11 mouse cellular contexts compared by ENCODE assay signal in the genomic region with DNA sequence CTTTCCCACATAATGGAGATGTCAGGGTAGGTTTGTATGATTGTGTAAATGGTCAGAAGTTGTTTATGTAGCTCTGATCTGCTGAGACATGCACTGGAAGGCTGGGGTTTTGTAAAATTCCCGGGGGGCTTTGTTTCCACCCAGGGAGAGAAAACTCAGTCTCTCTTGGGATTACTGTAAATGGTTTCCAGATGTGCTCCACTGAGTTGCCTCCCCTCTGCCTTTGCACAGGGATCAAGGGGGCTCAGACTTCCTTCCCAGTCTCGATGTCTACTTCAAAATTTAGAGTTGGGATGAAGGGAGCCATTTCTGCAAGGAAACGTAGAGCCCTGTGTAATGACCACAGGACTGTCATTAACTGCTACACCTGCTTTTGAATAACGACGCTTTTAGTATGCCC. TPM values are rescaled to one million over a fixed set of nuclear protein-coding genes. Genes with fewer than 3 reads are reported as not detected.
DNase-seq lines count a peak whose midpoint lies in the region; ATAC-seq lines count a peak whose summit lies in the region.
"Had no signal": no experiment of that assay in that cellular context is flagged by ENCODE, and none has a peak within 500 bp of the region (broad histone marks: within the 10 kb centered on the region; RNA-seq: fewer than 3 reads in every experiment).

No protein-coding gene starts in this region.

- H3K27me3 ChIP-seq in heart, embryonic 13.5 days (replicated peaks): peaks cover 58% of the 10 kb centered on the region
- peaks cover 65% of the 10 kb centered on the region for H3K27me3 ChIP-seq in embryonic facial prominence, embryonic 13.5 days
- H3K27me3 ChIP-seq in hindbrain, embryonic 12.5 days: peaks cover 38% of the 10 kb centered on the region
- peaks cover 13% of the 10 kb centered on the region; the same call in 1 of the 2 replicates for H3K27me3 ChIP-seq in midbrain, embryonic 14.5 days (ENCODE audit: control insufficient read depth, insufficient read depth, low read length)

- 0 out of 2 replicates have a peak, but pooled peaks cover 4% of the 10 kb centered on the region for H3K9me3 ChIP-seq in heart, embryonic 13.5 days
- no peaks in the 10 kb centered on the region for H3K9me3 ChIP-seq in embryonic facial prominence, embryonic 13.5 days
- H3K9me3 ChIP-seq in hindbrain, embryonic 12.5 days (replicated peaks): no peaks in the 10 kb centered on the region
- no peaks in the 10 kb centered on the region for H3K9me3 ChIP-seq in midbrain, embryonic 14.5 days (ENCODE audit: control insufficient read depth, low read length)

- peak overlapping the region; percentile 68 for H3K4me2 ChIP-seq in heart, embryonic 13.5 days
- H3K4me2 ChIP-seq in embryonic facial prominence, embryonic 13.5 days: peak overlapping the region; percentile 78
- peak overlapping the region; percentile 76 for H3K4me2 ChIP-seq in hindbrain, embryonic 12.5 days (replicated peaks)
- peak overlapping the region; percentile 80 for H3K4me2 ChIP-seq in midbrain, embryonic 14.5 days (ENCODE audit: low read length)

- 0 out of 2 replicates have a peak, but pooled peaks cover 5% of the 10 kb centered on the region for H3K4me1 ChIP-seq in heart, embryonic 13.5 days
- peaks cover 21% of the 10 kb centered on the region for H3K4me1 ChIP-seq in embryonic facial prominence, embryonic 13.5 days
- peaks cover 8% of the 10 kb centered on the region; the same call in 1 of the 2 replicates for H3K4me1 ChIP-seq in hindbrain, embryonic 12.5 days
- H3K4me1 ChIP-seq in midbrain, embryonic 14.5 days (ENCODE audit: control insufficient read depth, insufficient read depth, low read length): no peaks in the 10 kb centered on the region

- H3K4me3 ChIP-seq in heart, embryonic 13.5 days: peak overlapping the region; percentile 45; the same call in 1 of the 2 replicates
- H3K4me3 ChIP-seq in embryonic facial prominence, embryonic 13.5 days: peak overlapping the region; percentile 48
- peak overlapping the region; percentile 45 for H3K4me3 ChIP-seq in hindbrain, embryonic 12.5 days
- peak overlapping the region; percentile 49 for H3K4me3 ChIP-seq in midbrain, embryonic 14.5 days (replicated peaks; ENCODE audit: low read depth, low read length)

- no peak overlapping the region for H3K27ac ChIP-seq in heart, embryonic 13.5 days (replicated peaks)
- H3K27ac ChIP-seq in embryonic facial prominence, embryonic 13.5 days: no peak overlapping the region
- H3K27ac ChIP-seq in hindbrain, embryonic 12.5 days: no peak overlapping the region
- peak overlapping the region; percentile 45; the same call in 1 of the 2 replicates for H3K27ac ChIP-seq in midbrain, embryonic 14.5 days (replicated peaks; ENCODE audit: low read depth, low read length)
- H3K27ac ChIP-seq: macrophage had no signal

- no peaks in the 10 kb centered on the region for H3K36me3 ChIP-seq in heart, embryonic 13.5 days
- no peaks in the 10 kb centered on the region for H3K36me3 ChIP-seq in embryonic facial prominence, embryonic 13.5 days
- no peaks in the 10 kb centered on the region for H3K36me3 ChIP-seq in hindbrain, embryonic 12.5 days
- no peaks in the 10 kb centered on the region for H3K36me3 ChIP-seq in midbrain, embryonic 14.5 days (ENCODE audit: control insufficient read depth, insufficient read depth, low read length)

- no peak overlapping the region for H3K9ac ChIP-seq in heart, embryonic 13.5 days
- peak overlapping the region; percentile 61; the same call in 1 of the 2 replicates for H3K9ac ChIP-seq in embryonic facial prominence, embryonic 13.5 days
- no peak overlapping the region for H3K9ac ChIP-seq in hindbrain, embryonic 12.5 days
- H3K9ac ChIP-seq in midbrain, embryonic 14.5 days (replicated peaks; ENCODE audit: low read length): peak overlapping the region; percentile 65

- DNase-seq in heart, adult 8-10 months (ENCODE audit: low spot score): no peak
- peak; percentile 24 for DNase-seq in midbrain, embryonic 14.5 days
- no peak for DNase-seq in testis, postnatal 14 days (ENCODE audit: low spot score)
- DNase-seq in lung, postnatal 36 days: no peak
- DNase-seq in cerebellum, adult 9-11 months: no peak
- DNase-seq: heart, adult 18-20 months had no signal

- WGBS in heart, embryonic 13.5 days: 30% methylated on average over 5 of the region's 5 CpGs
- WGBS in embryonic facial prominence, embryonic 13.5 days: 6% methylated on average over 5 of the region's 5 CpGs
- WGBS in hindbrain, embryonic 12.5 days: 25% methylated on average over 5 of the region's 5 CpGs
- WGBS in midbrain, embryonic 14.5 days: 26% methylated on average over 5 of the region's 5 CpGs

- no peak for ATAC-seq in heart, embryonic 13.5 days (ENCODE audit: extremely low read depth, insufficient number of reproducible peaks, low FRiP score, low TSS enrichment)
- ATAC-seq in embryonic facial prominence, embryonic 13.5 days (ENCODE audit: insufficient number of reproducible peaks, insufficient read depth, low FRiP score, low TSS enrichment, low read depth): no peak
- ATAC-seq in hindbrain, embryonic 12.5 days (ENCODE audit: low FRiP score): no peak
- no peak for ATAC-seq in midbrain, embryonic 14.5 days (ENCODE audit: low FRiP score, low TSS enrichment)
- ATAC-seq: activated CD4-positive, CD25-positive, alpha-beta regulatory T cell, adult 4 months had no signal

RNA-seq across cellular contexts. Expression of a gene that starts 0.8 kb away (rescaled TPM):
- 1.0 and 2.1 TPM in 2 replicates for polyA plus RNA-seq in heart, embryonic 13.5 days (2015; fragmentation: Nextera tagmentation; extraction: Ambion mirVana)
- not detected for total RNA-seq in heart, adult 8-10 months (2022)
- polyA plus RNA-seq in embryonic facial prominence, embryonic 13.5 days (2015; fragmentation: Nextera tagmentation; extraction: Ambion mirVana): 13.3 and 14.5 TPM in 2 replicates
- polyA plus RNA-seq in hindbrain, embryonic 12.5 days (2016; fragmentation: Nextera tagmentation; extraction: Ambion mirVana): 3.4 and 4.8 TPM in 2 replicates
- polyA plus RNA-seq in midbrain, embryonic 14.5 days (2014; fragmentation: Nextera tagmentation; extraction: Ambion mirVana): 22.3 and 29.8 TPM in 2 replicates
- total RNA-seq: heart, adult 18-20 months had no signal
- polyA plus RNA-seq: activated CD4-positive, CD25-positive, alpha-beta regulatory T cell, adult 4 months; macrophage had no signal

Comparison
In these comparisons a context has a peak if more than half of its experiments do, and no peak if none do; other contexts are left out.
1. H3K9ac ChIP-seq: peak in embryonic facial prominence, embryonic 13.5 days (single experiment) and midbrain, embryonic 14.5 days (single experiment); none in heart, embryonic 13.5 days (single experiment) and hindbrain, embryonic 12.5 days (single experiment).
2. Peak in every context shown above with its lines, with median percentiles within 50 percentile points of each other: H3K4me2 ChIP-seq and H3K4me3 ChIP-seq.